Mouse (Mus musculus) adrenal gland, adult 8-10 months (tissue): ENCODE data around the gene Pde9a. TPM values are rescaled to one million over a fixed set of nuclear protein-coding genes. Genes with fewer than 3 reads are reported as not detected.
"Not testable (repeated sequence)": the region's sequence is repeated elsewhere in the genome, so short reads cannot be mapped to it uniquely, and the experiment has no call there.

Experiments
- DNase-seq: peaks from one replicate; pipeline ENCODE4 v3.0.0; 2022
- total RNA-seq, 4 experiments: library from RNA; stranded (reverse); gene quantifications; 2 replicates each; pipeline ENCODE4 v1.2.4; 2022

Pde9a gene
- 1 to 10 TPM; 3.0 to 7.7 (median 5.2) TPM for total RNA-seq

GRCm38 (mm10) chr17:31385671-31386665 lies at the start of gene Pde9a:
Gene Pde9a (plus strand): TSS chr17:31386210.
- no peak for DNase-seq

- DNase-seq, result peak; percentile 18
Observed at GRCm38 (mm10) chr17:31339769-31340168, 46.2 kb upstream of the Pde9a start.

DNA sequence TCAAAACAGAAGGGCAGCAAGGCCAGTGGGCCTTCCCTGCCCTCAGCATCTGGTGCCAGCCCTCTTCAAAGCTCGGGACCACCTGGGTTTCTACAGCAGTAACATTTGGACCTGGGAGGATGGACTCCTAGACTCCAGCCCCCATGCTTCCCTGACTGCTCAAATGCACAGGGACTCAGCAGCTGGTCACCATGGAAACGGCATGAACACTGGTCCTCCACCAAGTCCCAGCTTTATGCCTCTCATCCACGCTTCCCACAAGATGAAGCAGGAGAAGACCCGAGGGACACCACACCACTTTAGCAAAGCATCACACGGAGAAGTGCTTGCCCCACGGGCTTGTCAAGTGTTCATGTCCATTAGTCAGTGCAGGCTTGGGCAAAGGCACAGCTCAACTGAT lies 43.8 kb upstream of the Pde9a start:
- DNase-seq, result no peak

GRCm38 (mm10) chr17:31344172-31344801 lies 41.7 kb upstream of the Pde9a start:
- peak; percentile 40 for DNase-seq

GRCm38 (mm10) chr17:31344816-31345215 lies 41.2 kb upstream of the Pde9a start:
- no peak for DNase-seq

GRCm38 (mm10) chr17:31348129-31348528 lies 37.9 kb upstream of the Pde9a start:
- DNase-seq, result no peak

GRCm38 (mm10) chr17:31349388-31349787 lies 36.6 kb upstream of the Pde9a start:
- no peak for DNase-seq

GRCm38 (mm10) chr17:31351984-31352383 lies 34.0 kb upstream of the Pde9a start:
- DNase-seq, result no peak

DNA sequence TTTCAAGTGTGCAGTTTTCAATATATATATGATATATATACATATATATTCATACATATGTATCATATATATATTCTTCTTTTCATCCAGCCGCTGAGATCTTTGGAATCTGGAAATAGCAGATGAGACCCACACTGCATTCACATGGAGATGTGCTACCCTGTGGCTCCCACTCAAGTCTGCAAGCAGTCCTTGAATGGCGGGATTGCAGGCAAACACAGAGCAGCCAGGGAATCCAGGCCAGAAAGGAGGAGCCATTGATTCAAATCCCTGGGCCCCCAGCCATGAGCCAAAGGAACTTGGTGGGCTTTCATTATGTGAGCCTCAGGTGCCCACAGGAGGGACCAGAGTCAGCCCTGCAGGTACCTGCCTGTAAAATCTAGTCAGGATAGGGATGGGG lies 32.8 kb upstream of the Pde9a start:
- no peak for DNase-seq

- not testable (repeated sequence) for DNase-seq
Observed at GRCm38 (mm10) chr17:31354684-31355083, 31.3 kb upstream of the Pde9a start.

DNA sequence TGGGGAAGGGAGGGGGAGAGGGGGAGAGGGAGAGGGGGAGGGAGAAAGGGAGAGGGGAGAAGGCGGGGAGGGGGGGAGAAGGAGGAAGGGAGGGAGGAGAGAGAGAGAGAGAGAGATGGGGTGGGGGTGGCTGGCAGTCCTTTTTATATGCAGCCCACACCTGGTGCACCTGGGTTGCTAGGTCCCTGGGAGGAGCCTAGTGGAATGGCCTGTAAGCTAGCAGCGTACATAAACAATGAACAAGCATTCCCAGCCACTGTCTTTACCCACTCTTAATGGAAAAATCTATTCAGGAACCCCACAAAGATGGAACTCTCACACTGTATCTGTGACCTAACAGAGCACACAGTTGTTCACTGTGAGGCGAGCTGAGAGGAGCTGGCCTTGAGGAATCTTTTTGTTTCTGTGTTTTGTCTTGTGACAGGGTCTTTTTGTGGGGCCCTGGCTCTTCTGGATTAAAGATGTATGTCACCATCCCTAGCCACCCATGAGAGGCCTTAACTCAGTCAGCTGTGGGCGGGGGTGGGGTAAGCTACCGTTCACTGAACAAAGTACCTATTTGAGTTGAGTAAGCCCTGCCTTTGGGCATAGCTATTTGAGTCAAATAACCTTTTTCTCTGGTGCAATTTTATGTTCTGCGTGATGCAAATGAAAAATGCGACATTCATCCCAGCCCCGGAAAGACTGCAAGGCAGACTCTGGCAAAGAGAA lies 30.1 kb upstream of the Pde9a start:
- DNase-seq, result no peak

DNA sequence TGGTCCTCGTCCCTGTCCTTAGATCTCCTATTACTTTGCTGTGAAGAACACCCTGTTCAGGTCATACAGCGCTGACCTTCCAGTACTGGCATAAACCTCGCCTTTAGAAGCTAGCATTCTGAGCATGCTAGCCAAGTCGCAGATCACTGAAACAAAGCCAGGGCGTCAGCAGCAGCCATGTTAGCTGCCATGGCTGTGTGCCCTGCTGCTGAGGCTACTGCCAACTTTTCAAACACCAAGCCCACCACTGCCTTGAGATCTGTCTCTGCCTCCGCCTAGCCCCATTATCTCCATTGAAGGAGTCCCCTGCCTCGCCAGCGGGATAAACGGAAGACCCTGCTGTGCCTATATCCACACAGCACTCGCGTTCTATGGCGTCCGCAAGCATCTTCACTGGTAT lies 25.4 kb upstream of the Pde9a start:
- DNase-seq, result no peak

- DNase-seq, result no peak
Observed at GRCm38 (mm10) chr17:31365586-31366166, 20.3 kb upstream of the Pde9a start.

GRCm38 (mm10) chr17:31370221-31370620 lies 15.8 kb upstream of the Pde9a start:
- no peak for DNase-seq

GRCm38 (mm10) chr17:31370931-31371330 lies 15.1 kb upstream of the Pde9a start:
- DNase-seq, result no peak

DNA sequence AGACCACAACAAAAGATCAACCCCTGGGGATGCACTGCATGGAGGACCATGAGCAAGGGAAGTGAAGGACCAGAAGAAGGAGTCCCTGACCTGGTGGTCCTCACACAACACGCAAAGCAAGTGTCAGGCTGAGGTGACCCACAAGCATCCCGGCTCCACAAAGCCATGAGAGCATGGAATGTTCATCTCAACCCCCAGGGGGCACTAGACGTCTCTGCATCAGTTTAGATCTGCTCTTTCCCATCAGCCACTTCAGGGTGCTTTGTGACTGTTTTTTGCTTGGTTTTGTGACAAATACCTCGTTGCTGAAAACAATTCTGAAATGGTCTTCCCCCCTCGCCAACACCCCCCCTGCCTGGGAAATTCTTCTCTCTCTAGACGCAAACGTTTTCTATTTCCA lies 8.0 kb upstream of the Pde9a start:
- no peak for DNase-seq

- DNase-seq, result no peak
Observed at GRCm38 (mm10) chr17:31378361-31378761, 7.6 kb upstream of the Pde9a start.

DNA sequence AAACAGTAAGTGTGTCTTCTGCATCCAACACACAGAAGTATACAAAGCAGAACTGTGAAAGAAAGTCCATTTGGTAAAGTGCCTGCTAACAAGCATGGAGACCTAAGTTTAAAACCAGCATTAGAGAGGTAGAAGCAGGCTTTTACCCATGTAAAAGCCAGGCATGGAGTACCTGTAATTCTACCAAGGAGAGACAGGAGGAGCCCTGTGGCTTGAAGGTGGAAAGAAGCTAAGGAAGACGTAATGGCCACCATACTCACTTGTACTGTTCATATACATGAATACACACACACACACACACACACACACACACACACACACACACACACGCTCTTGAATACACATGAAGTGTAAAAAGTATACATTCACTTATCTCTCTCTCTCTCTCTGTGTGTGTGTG lies 6.9 kb upstream of the Pde9a start:
- DNase-seq, result no peak

- DNase-seq, result no peak
Observed at GRCm38 (mm10) chr17:31379863-31380262, 6.1 kb upstream of the Pde9a start.

DNA sequence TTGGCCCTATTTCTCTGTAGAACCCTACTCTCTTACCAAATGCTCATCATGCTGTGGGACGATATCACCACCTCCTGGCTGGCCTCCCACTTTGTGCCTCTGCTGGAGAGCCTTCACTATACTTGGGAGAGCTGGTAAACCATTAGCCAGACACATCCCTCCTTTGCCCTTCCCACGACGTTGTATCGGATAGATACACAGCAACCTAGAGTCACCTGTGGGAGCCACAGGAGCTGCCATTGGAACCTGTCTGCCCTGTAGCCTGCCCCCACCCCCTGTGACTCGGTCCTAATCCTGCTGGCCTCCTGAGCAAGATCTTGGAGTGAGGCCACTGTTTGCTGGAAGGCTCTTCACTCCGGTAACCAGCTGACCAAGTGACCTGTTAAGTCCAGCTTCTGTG lies 2.7 kb upstream of the Pde9a start:
- no peak for DNase-seq

DNA sequence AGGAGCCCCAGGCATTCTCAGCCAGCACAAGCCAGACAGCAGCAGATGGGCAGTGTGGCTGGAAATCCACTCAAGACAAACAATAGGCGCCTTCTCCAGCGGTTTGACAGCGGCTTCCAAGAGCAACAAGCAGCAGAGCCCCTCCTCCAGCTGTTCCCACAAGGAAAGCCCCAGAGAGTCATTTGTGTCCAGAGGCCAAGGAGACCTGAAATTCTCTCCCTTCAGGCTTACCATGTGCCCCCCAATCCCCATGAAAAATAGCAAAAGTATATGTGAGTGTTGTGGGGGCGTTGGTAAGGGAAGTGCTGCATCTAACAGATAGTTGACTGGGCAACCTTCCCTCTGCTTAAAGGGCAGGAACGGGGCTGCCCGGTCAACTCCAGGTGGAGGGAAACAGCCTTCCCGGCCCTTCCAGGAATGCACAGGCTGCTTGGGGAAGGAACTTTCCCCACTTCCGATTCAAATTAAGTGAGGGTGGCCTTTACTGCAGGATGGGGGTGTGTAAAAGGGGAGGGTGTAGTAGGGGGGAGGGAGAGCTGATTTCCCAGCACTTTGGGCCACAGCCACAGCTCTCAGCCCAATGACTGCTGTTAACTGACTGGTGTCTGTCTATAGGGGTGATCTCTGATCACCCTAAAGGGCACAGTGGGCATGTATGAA lies 912 bp upstream of the Pde9a start:
- no peak for DNase-seq

DNA sequence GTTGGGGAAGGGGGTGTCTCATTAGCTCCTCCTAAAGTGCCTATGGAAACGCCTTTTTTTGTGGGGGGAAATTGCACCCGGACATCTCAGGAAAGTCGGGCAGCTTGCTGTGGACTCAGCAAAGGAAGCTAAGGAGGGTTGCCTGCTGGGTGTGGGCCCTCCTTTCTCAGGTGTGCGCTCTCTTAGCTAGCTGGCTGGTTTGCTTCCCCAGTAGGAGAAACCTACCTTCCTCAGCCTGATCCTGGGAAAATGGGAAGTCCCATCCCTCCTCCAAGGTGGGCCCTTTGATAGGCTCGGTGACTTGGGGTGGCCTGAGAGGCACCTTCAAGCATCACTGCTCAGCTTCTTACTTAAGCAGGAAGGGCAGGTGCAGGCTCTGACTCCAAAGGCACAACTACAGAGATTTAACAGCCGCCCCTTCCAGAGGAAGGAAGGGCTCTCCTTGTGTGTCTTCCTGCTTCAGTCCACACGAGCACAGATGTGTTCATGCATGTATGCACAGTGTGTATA lies 811 bp downstream of the Pde9a start:
- DNase-seq, result no peak
